Comparison of ENCODE assay signal across 10 mouse cellular contexts in the genomic region with DNA sequence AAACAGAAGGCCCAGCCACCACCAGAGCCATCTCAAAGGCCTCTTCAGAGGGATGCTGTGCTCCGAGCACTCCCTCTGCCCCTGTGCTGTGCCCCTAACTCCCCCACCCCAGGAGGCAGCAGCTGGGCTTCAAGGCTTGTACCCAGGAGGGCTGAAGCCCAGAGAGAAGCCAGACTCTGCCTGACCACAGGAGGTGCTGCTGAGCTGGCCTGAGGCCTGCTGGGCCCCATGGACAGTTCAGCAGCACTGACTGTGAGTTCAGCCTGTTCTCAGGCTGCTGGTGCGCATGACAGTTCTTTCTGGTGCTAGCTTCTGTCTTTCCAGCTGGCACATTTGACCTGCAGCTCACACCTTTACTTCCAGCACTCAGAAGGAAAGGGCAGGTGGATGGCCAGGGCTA. TPM values are rescaled to one million over a fixed set of nuclear protein-coding genes. Genes with fewer than 3 reads are reported as not detected.
DNase-seq lines count a peak whose midpoint lies in the region; ATAC-seq and TF ChIP-seq lines count a peak whose summit lies in the region.
"Had no signal": no experiment of that assay in that cellular context is flagged by ENCODE, and none has a peak within 500 bp of the region (broad histone marks: within the 10 kb centered on the region; RNA-seq: fewer than 3 reads in every experiment).

No protein-coding gene starts in this region.

- no peak overlapping the region for H3K9ac ChIP-seq in intestine, postnatal 0 days (ENCODE audit: low read depth, low read length)
- H3K9ac ChIP-seq in intestine, embryonic 16.5 days (ENCODE audit: low read depth, low read length): no peak overlapping the region
- H3K9ac ChIP-seq in stomach, postnatal 0 days (ENCODE audit: low read length): no peak overlapping the region

- no peak for TF ChIP-seq EP300 in stomach, postnatal 0 days (optimal IDR thresholded peaks at IDR 0.05)

- H3K9me3 ChIP-seq in intestine, postnatal 0 days (ENCODE audit: control insufficient read depth): no peaks in the 10 kb centered on the region
- H3K9me3 ChIP-seq in intestine, embryonic 16.5 days (ENCODE audit: control insufficient read depth, low read length): no peaks in the 10 kb centered on the region
- H3K9me3 ChIP-seq in stomach, postnatal 0 days (ENCODE audit: control insufficient read depth, low read length): no peaks in the 10 kb centered on the region

- H3K36me3 ChIP-seq in intestine, postnatal 0 days (ENCODE audit: control insufficient read depth, insufficient read depth): peaks cover 15% of the 10 kb centered on the region
- no peaks in the 10 kb centered on the region for H3K36me3 ChIP-seq in intestine, embryonic 16.5 days (ENCODE audit: control insufficient read depth, insufficient read depth, low read length)
- H3K36me3 ChIP-seq in testis, adult 2 months (ENCODE audit: control insufficient read depth, insufficient read depth, low read length): no peaks in the 10 kb centered on the region
- H3K36me3 ChIP-seq in stomach, postnatal 0 days (ENCODE audit: control insufficient read depth, insufficient read depth, low read length): no peaks in the 10 kb centered on the region

- no peak for TF ChIP-seq POLR2A in testis, adult 2 months (IDR thresholded peaks at IDR 0.05; ENCODE audit: control insufficient read depth, low read depth, low read length)
- TF ChIP-seq POLR2A in embryonic fibroblast, embryonic 13.5 days (IDR thresholded peaks at IDR 0.05; ENCODE audit: low read depth, low read length): no peak

- no peak overlapping the region for H3K4me2 ChIP-seq in intestine, postnatal 0 days (replicated peaks; ENCODE audit: low read depth)
- no peak overlapping the region for H3K4me2 ChIP-seq in intestine, embryonic 16.5 days (ENCODE audit: low read depth, low read length)
- no peak overlapping the region for H3K4me2 ChIP-seq in stomach, postnatal 0 days (replicated peaks; ENCODE audit: low read depth)

- no peak for DNase-seq in testis, postnatal 14 days (ENCODE audit: low spot score)
- peak; percentile 43 for DNase-seq in stomach, postnatal 0 days (ENCODE audit: low spot score)
- DNase-seq in thymus, postnatal 10 days (ENCODE audit: low spot score in 2 of 2): no peak
- DNase-seq in layer of hippocampus, adult 9-11 months: no peak
- DNase-seq: cerebellum, adult 8-10 months; right cerebral cortex, postnatal 4 days had no signal

- no peak for ATAC-seq in intestine, postnatal 0 days
- no peak for ATAC-seq in intestine, embryonic 16.5 days
- no peak for ATAC-seq in stomach, postnatal 0 days (ENCODE audit: low FRiP score, low TSS enrichment)

- no peaks in the 10 kb centered on the region for H3K27me3 ChIP-seq in intestine, postnatal 0 days (replicated peaks; ENCODE audit: control insufficient read depth, insufficient read depth, low read length)
- no peaks in the 10 kb centered on the region for H3K27me3 ChIP-seq in intestine, embryonic 16.5 days (replicated peaks; ENCODE audit: control insufficient read depth, insufficient read depth, low read length)
- no peaks in the 10 kb centered on the region for H3K27me3 ChIP-seq in testis, adult 2 months (ENCODE audit: control insufficient read depth, insufficient read depth, low read length)
- no peaks in the 10 kb centered on the region for H3K27me3 ChIP-seq in stomach, postnatal 0 days (ENCODE audit: control insufficient read depth, insufficient read depth, low read length)

- peak; percentile 78 for TF ChIP-seq CTCF in intestine, postnatal 0 days (IDR thresholded peaks at IDR 0.05; ENCODE audit: low read depth)
- TF ChIP-seq CTCF in testis, adult 2 months (IDR thresholded peaks at IDR 0.05; ENCODE audit: control insufficient read depth, insufficient read depth, insufficient replicate concordance, low read depth, low read length): peak; percentile 45; the same call in 1 of the 2 replicates
- peak; percentile 12; the same call in 1 of the 2 replicates for TF ChIP-seq CTCF in embryonic fibroblast, embryonic 13.5 days (IDR thresholded peaks at IDR 0.05; ENCODE audit: borderline replicate concordance, insufficient read depth, low read length)
- TF ChIP-seq CTCF in stomach, postnatal 0 days (IDR thresholded peaks at IDR 0.05; ENCODE audit: low read depth): peak; percentile 63

- no peaks in the 10 kb centered on the region for H3K4me1 ChIP-seq in intestine, postnatal 0 days (replicated peaks; ENCODE audit: control insufficient read depth, insufficient read depth, low read length)
- H3K4me1 ChIP-seq in intestine, embryonic 16.5 days (ENCODE audit: control insufficient read depth, insufficient read depth, low read length): peaks cover 9% of the 10 kb centered on the region
- H3K4me1 ChIP-seq in testis, adult 2 months (ENCODE audit: control insufficient read depth, insufficient read depth, low read length): no peaks in the 10 kb centered on the region; the same call in none of the 2 replicates
- peaks cover 7% of the 10 kb centered on the region for H3K4me1 ChIP-seq in embryonic fibroblast, embryonic 13.5 days (ENCODE audit: control insufficient read depth, insufficient read depth, low read length)
- 0 out of 2 replicates have a peak, but pooled peaks cover 6% of the 10 kb centered on the region for H3K4me1 ChIP-seq in stomach, postnatal 0 days (replicated peaks; ENCODE audit: control insufficient read depth, insufficient read depth)

- H3K27ac ChIP-seq in intestine, postnatal 0 days (ENCODE audit: low read depth, low read length): no peak overlapping the region
- no peak overlapping the region for H3K27ac ChIP-seq in intestine, embryonic 16.5 days (ENCODE audit: low read length)
- H3K27ac ChIP-seq in testis, adult 2 months (ENCODE audit: control insufficient read depth, insufficient read depth, low read depth, low read length): no peak overlapping the region
- no peak overlapping the region for H3K27ac ChIP-seq in embryonic fibroblast, embryonic 13.5 days (ENCODE audit: insufficient read depth, low read length)
- no peak overlapping the region for H3K27ac ChIP-seq in stomach, postnatal 0 days (replicated peaks)

- 93% methylated on average over 2 of the region's 2 CpGs for WGBS in intestine, postnatal 0 days
- WGBS in intestine, embryonic 16.5 days: 79% methylated on average over 2 of the region's 2 CpGs
- WGBS in stomach, postnatal 0 days: 91% methylated on average over 2 of the region's 2 CpGs

- no peak overlapping the region for H3K4me3 ChIP-seq in intestine, postnatal 0 days (ENCODE audit: low read depth, low read length)
- H3K4me3 ChIP-seq in intestine, embryonic 16.5 days (ENCODE audit: low read length): no peak overlapping the region
- H3K4me3 ChIP-seq in testis, adult 2 months (ENCODE audit: control insufficient read depth, low read depth, low read length): no peak overlapping the region
- no peak overlapping the region for H3K4me3 ChIP-seq in embryonic fibroblast, embryonic 13.5 days (ENCODE audit: insufficient read depth, low read length)
- no peak overlapping the region for H3K4me3 ChIP-seq in stomach, postnatal 0 days (ENCODE audit: low read depth, low read length)

RNA-seq across cellular contexts. Expression of a gene that starts 20.0 kb away (rescaled TPM):
- 0.76 and 1.1 TPM in 2 replicates for polyA plus RNA-seq in intestine, postnatal 0 days (2015; fragmentation: Nextera tagmentation; extraction: Ambion mirVana)
- 0.15 and 0.17 TPM in 2 replicates for polyA plus RNA-seq in intestine, embryonic 16.5 days (2015; fragmentation: Nextera tagmentation; extraction: Ambion mirVana)
- polyA plus RNA-seq in testis, adult 2 months (2012; rRNA removed): 11.7 and 13.7 TPM in 2 replicates
- polyA plus RNA-seq in embryonic fibroblast, embryonic 13.5 days (2011; ENCODE audit: insufficient read length, low read depth, missing spikeins): not detected in 2 replicates
- polyA plus RNA-seq in stomach, postnatal 0 days (2015; fragmentation: Nextera tagmentation; extraction: Ambion mirVana): 0.97 and 1.3 TPM in 2 replicates

RNA-seq across cellular contexts. Expression of a gene that starts 37.7 kb away (rescaled TPM):
- 531 and 541 TPM in 2 replicates for polyA plus RNA-seq in intestine, postnatal 0 days (2015; fragmentation: Nextera tagmentation; extraction: Ambion mirVana)
- 775 and 816 TPM in 2 replicates for polyA plus RNA-seq in intestine, embryonic 16.5 days (2015; fragmentation: Nextera tagmentation; extraction: Ambion mirVana)
- 70.0 and 73.9 TPM in 2 replicates for polyA plus RNA-seq in testis, adult 2 months (2012; rRNA removed)
- polyA plus RNA-seq in embryonic fibroblast, embryonic 13.5 days (2011; ENCODE audit: insufficient read length, low read depth, missing spikeins): 1,504 and 1,592 TPM in 2 replicates
- polyA plus RNA-seq in stomach, postnatal 0 days (2015; fragmentation: Nextera tagmentation; extraction: Ambion mirVana): 688 and 733 TPM in 2 replicates

Comparison
In these comparisons a context has a peak if more than half of its experiments do, and no peak if none do; other contexts are left out.
1. CTCF ChIP-seq: peak in every context shown above with its lines; median percentile 78 in intestine, postnatal 0 days; 63 in stomach, postnatal 0 days; 45 in testis, adult 2 months; 12 in embryonic fibroblast, embryonic 13.5 days.